ENCODE assay signal across 25 mouse cellular contexts in genomic region chr6:71226544-71226943, GRCm38 (mm10). TPM values are rescaled to one million over a fixed set of nuclear protein-coding genes. Genes with fewer than 3 reads are reported as not detected.
DNase-seq lines count a peak whose midpoint lies in the region; ATAC-seq and TF ChIP-seq lines count a peak whose summit lies in the region.
"Had no signal": no experiment of that assay in that cellular context is flagged by ENCODE, and none has a peak within 500 bp of the region (broad histone marks: within the 10 kb centered on the region; RNA-seq: fewer than 3 reads in every experiment).

No protein-coding gene starts in this region.

- H3K4me2 ChIP-seq in heart, embryonic 11.5 days, result peak overlapping the region; percentile 32; the same call in 1 of the 2 replicates
- H3K4me2 ChIP-seq in heart, postnatal 0 days (ENCODE audit: low read depth, low read length), result no peak overlapping the region
- H3K4me2 ChIP-seq in midbrain, embryonic 14.5 days (ENCODE audit: low read length), result no peak overlapping the region
- no peak overlapping the region for H3K4me2 ChIP-seq in midbrain, embryonic 13.5 days (replicated peaks)
- H3K4me2 ChIP-seq: embryonic facial prominence, embryonic 15.5 days; liver, embryonic 13.5 days; stomach, embryonic 15.5 days had no signal

- intact Hi-C loops in heart, postnatal 36 days (cut with DNase I), result no loop called here

- 0 out of 2 replicates have a peak, but pooled peaks have one; percentile 36 for ATAC-seq in heart, embryonic 11.5 days (replicated peaks; ENCODE audit: insufficient number of reproducible peaks, low FRiP score, low TSS enrichment)
- no peak for ATAC-seq in heart, postnatal 0 days (ENCODE audit: insufficient read depth, low read depth)
- no peak for ATAC-seq in midbrain, embryonic 14.5 days (ENCODE audit: low FRiP score, low TSS enrichment)
- ATAC-seq in midbrain, embryonic 13.5 days, result no peak
- ATAC-seq: forebrain, embryonic 16.5 days had no signal

- no peak for TF ChIP-seq EP300 in heart, postnatal 0 days (IDR thresholded peaks at IDR 0.05; ENCODE audit: low read depth)

- DNase-seq in heart, postnatal 36 days, result no peak
- no peak for DNase-seq in heart, postnatal 0 days (ENCODE audit: low spot score)
- DNase-seq in heart, adult 8-10 months (ENCODE audit: low spot score), result no peak
- peak; percentile 5 for DNase-seq in midbrain, embryonic 14.5 days
- DNase-seq in T-cell, adult 2 months (ENCODE audit: low spot score), result no peak
- DNase-seq: adrenal gland, postnatal 10 days; B cell, adult 2 months; cerebellum, adult 2 months; cerebellum, postnatal 25 days; gastrocnemius, postnatal 14 days; liver, embryonic 13.5 days; lung, adult 2 months; thymus, postnatal 36 days had no signal

- H3K4me3 ChIP-seq in heart, embryonic 11.5 days (ENCODE audit: low read depth, low read length), result no peak overlapping the region
- H3K4me3 ChIP-seq in heart, postnatal 0 days (ENCODE audit: low read depth, low read length), result no peak overlapping the region
- H3K4me3 ChIP-seq in midbrain, embryonic 14.5 days (replicated peaks; ENCODE audit: low read depth, low read length), result no peak overlapping the region
- H3K4me3 ChIP-seq in midbrain, embryonic 13.5 days (replicated peaks), result no peak overlapping the region
- H3K4me3 ChIP-seq: embryonic facial prominence, embryonic 15.5 days; liver, embryonic 13.5 days; megakaryocyte, embryonic 14.5 days; stomach, embryonic 15.5 days had no signal

- TF ChIP-seq CTCF in heart, postnatal 0 days (IDR thresholded peaks at IDR 0.05; ENCODE audit: low read depth), result no peak

- peaks cover 29% of the 10 kb centered on the region for H3K4me1 ChIP-seq in heart, embryonic 11.5 days (ENCODE audit: control insufficient read depth, insufficient read depth, low read length)
- H3K4me1 ChIP-seq in heart, postnatal 0 days (ENCODE audit: control insufficient read depth, insufficient read depth), result peaks cover 20% of the 10 kb centered on the region
- H3K4me1 ChIP-seq in midbrain, embryonic 14.5 days (ENCODE audit: control insufficient read depth, insufficient read depth, low read length), result peaks cover 7% of the 10 kb centered on the region
- peaks cover 14% of the 10 kb centered on the region for H3K4me1 ChIP-seq in midbrain, embryonic 13.5 days (replicated peaks)
- H3K4me1 ChIP-seq: liver, embryonic 13.5 days; megakaryocyte, embryonic 14.5 days; stomach, embryonic 15.5 days had no signal

- H3K9me3 ChIP-seq in heart, embryonic 11.5 days (replicated peaks; ENCODE audit: control insufficient read depth, low read length), result no peaks in the 10 kb centered on the region
- no peaks in the 10 kb centered on the region for H3K9me3 ChIP-seq in heart, postnatal 0 days (replicated peaks; ENCODE audit: control insufficient read depth, low read length)
- no peaks in the 10 kb centered on the region for H3K9me3 ChIP-seq in midbrain, embryonic 14.5 days (ENCODE audit: control insufficient read depth, low read length)
- H3K9me3 ChIP-seq in midbrain, embryonic 13.5 days, result no peaks in the 10 kb centered on the region
- H3K9me3 ChIP-seq: embryonic facial prominence, embryonic 15.5 days; liver, embryonic 13.5 days; megakaryocyte, embryonic 14.5 days; stomach, embryonic 15.5 days had no signal

- H3K27ac ChIP-seq in heart, embryonic 11.5 days (ENCODE audit: low read depth, low read length), result peak overlapping the region; percentile 91
- peak overlapping the region; percentile 86 for H3K27ac ChIP-seq in heart, postnatal 0 days (ENCODE audit: low read depth)
- H3K27ac ChIP-seq in midbrain, embryonic 14.5 days (replicated peaks; ENCODE audit: low read depth, low read length), result no peak overlapping the region
- no peak overlapping the region for H3K27ac ChIP-seq in midbrain, embryonic 13.5 days
- H3K27ac ChIP-seq: embryonic facial prominence, embryonic 15.5 days; liver, embryonic 13.5 days; stomach, embryonic 15.5 days had no signal

- no peak overlapping the region for H3K9ac ChIP-seq in heart, embryonic 11.5 days (ENCODE audit: low read depth, low read length)
- H3K9ac ChIP-seq in heart, postnatal 0 days (replicated peaks; ENCODE audit: low read depth, low read length), result no peak overlapping the region
- H3K9ac ChIP-seq in midbrain, embryonic 14.5 days (replicated peaks; ENCODE audit: low read length), result no peak overlapping the region
- no peak overlapping the region for H3K9ac ChIP-seq in midbrain, embryonic 13.5 days (replicated peaks)
- H3K9ac ChIP-seq: embryonic facial prominence, embryonic 15.5 days; liver, embryonic 13.5 days; stomach, embryonic 15.5 days had no signal

- H3K36me3 ChIP-seq in heart, embryonic 11.5 days (ENCODE audit: control insufficient read depth, insufficient read depth, low read length), result no peaks in the 10 kb centered on the region; the same call in 1 of the 2 replicates
- H3K36me3 ChIP-seq in heart, postnatal 0 days (replicated peaks; ENCODE audit: control insufficient read depth, insufficient read depth, low read length), result peaks cover 40% of the 10 kb centered on the region
- H3K36me3 ChIP-seq in midbrain, embryonic 14.5 days (ENCODE audit: control insufficient read depth, insufficient read depth, low read length), result no peaks in the 10 kb centered on the region
- H3K36me3 ChIP-seq in midbrain, embryonic 13.5 days, result no peaks in the 10 kb centered on the region
- H3K36me3 ChIP-seq: embryonic facial prominence, embryonic 15.5 days; liver, embryonic 13.5 days; stomach, embryonic 15.5 days had no signal

- no peaks in the 10 kb centered on the region for H3K27me3 ChIP-seq in heart, embryonic 11.5 days (ENCODE audit: control insufficient read depth, insufficient read depth, low read length)
- no peaks in the 10 kb centered on the region for H3K27me3 ChIP-seq in heart, postnatal 0 days (ENCODE audit: control insufficient read depth, insufficient read depth, low read length)
- no peaks in the 10 kb centered on the region for H3K27me3 ChIP-seq in midbrain, embryonic 14.5 days (ENCODE audit: control insufficient read depth, insufficient read depth, low read length)
- H3K27me3 ChIP-seq in midbrain, embryonic 13.5 days, result no peaks in the 10 kb centered on the region
- H3K27me3 ChIP-seq: CH12.LX; embryonic facial prominence, embryonic 15.5 days; liver, embryonic 13.5 days; stomach, embryonic 15.5 days had no signal

- 31% methylated on average over 6 of the region's 6 CpGs for WGBS in heart, embryonic 11.5 days (ENCODE audit: insufficient replicate concordance)
- WGBS in heart, postnatal 0 days, result 43% methylated on average over 6 of the region's 6 CpGs
- 20% methylated on average over 6 of the region's 6 CpGs for WGBS in midbrain, embryonic 14.5 days
- WGBS in midbrain, embryonic 13.5 days, result 14% methylated on average over 6 of the region's 6 CpGs

RNA-seq across cellular contexts. Expression of gene Fabp1, which starts 26.9 kb away (rescaled TPM):
- polyA plus RNA-seq in heart, embryonic 11.5 days (2014; fragmentation: Nextera tagmentation; extraction: Ambion mirVana), result 1.4 TPM in 1 of 2 replicates, not detected in the other
- not detected for total RNA-seq in heart, postnatal 36 days (2021)
- not detected in 2 replicates for total RNA-seq in heart, postnatal 0 days (2014; rRNA removed; ENCODE audit: low replicate concordance)
- polyA plus RNA-seq in heart, postnatal 0 days (2015; fragmentation: Nextera tagmentation; extraction: Ambion mirVana), result 0.23 and 0.83 TPM in 2 replicates
- total RNA-seq in heart, adult 8-10 months (2022), result not detected
- not detected in 2 replicates for polyA plus RNA-seq in midbrain, embryonic 14.5 days (2014; fragmentation: Nextera tagmentation; extraction: Ambion mirVana)
- polyA plus RNA-seq in midbrain, embryonic 13.5 days (2015; fragmentation: Nextera tagmentation; extraction: Ambion mirVana), result 1.9 TPM in 1 of 2 replicates, not detected in the other
- total RNA-seq: CH12.LX; gastrocnemius, postnatal 14 days; hematopoietic stem cell, adult 5-6 weeks; left cerebral cortex, postnatal 25 days; MEL; monocyte, adult 5-6 weeks; neutrophil, adult 5-6 weeks had no signal
- polyA plus RNA-seq: cerebellum, adult 2 months; forebrain, embryonic 16.5 days had no signal

RNA-seq across cellular contexts. Expression of gene Krcc1, which starts 44.9 kb away (rescaled TPM):
- 60.2 and 65.1 TPM in 2 replicates for polyA plus RNA-seq in heart, embryonic 11.5 days (2014; fragmentation: Nextera tagmentation; extraction: Ambion mirVana)
- total RNA-seq in heart, postnatal 36 days (2021), result 10 to 100 TPM; 51.9 to 56.0 TPM
- 47.8 and 51.7 TPM in 2 replicates for total RNA-seq in heart, postnatal 0 days (2014; rRNA removed; ENCODE audit: low replicate concordance)
- 82.5 and 83.7 TPM in 2 replicates for polyA plus RNA-seq in heart, postnatal 0 days (2015; fragmentation: Nextera tagmentation; extraction: Ambion mirVana)
- total RNA-seq in heart, adult 8-10 months (2022), result 10 to 100 TPM; 49.5 to 61.3 (median 54.1) TPM
- polyA plus RNA-seq in midbrain, embryonic 14.5 days (2014; fragmentation: Nextera tagmentation; extraction: Ambion mirVana), result 17.0 and 19.0 TPM in 2 replicates
- polyA plus RNA-seq in midbrain, embryonic 13.5 days (2015; fragmentation: Nextera tagmentation; extraction: Ambion mirVana), result 21.0 and 25.1 TPM in 2 replicates

Comparison
In these comparisons a context has a peak if more than half of its experiments do, and no peak if none do; other contexts are left out.
1. H3K27ac ChIP-seq: peak in heart, embryonic 11.5 days (single experiment) and heart, postnatal 0 days (single experiment); none in midbrain, embryonic 14.5 days (single experiment) and midbrain, embryonic 13.5 days (single experiment).